Mouse (Mus musculus) hematopoietic stem cell, adult 5-6 weeks (primary cell): ENCODE measurements around the gene Pcsk5. TPM values are rescaled to one million over a fixed set of nuclear protein-coding genes. Genes with fewer than 3 reads are reported as not detected.
"Not testable (repeated sequence)": the region's sequence is repeated elsewhere in the genome, so short reads cannot be mapped to it uniquely, and the experiment has no call there.

ENCODE experiments used
- ATAC-seq, 2 experiments: fragments of 125-278 bp in 1 of 2; replicated peaks in 1 of 2; 2 replicates each; pipeline ENCODE4 v1.8.0; 2016 to 2017; ENCODE audit warnings: inconsistent platforms in 2 of 2, mild to moderate bottlenecking in 2 of 2, moderate number of reproducible peaks in 2 of 2, low read depth in 1 of 2, moderate TSS enrichment in 1 of 2; ENCODE audit not compliant: low FRiP score in 2 of 2, poor library complexity in 2 of 2, severe bottlenecking in 2 of 2, insufficient read depth in 1 of 2, low TSS enrichment in 1 of 2
- total RNA-seq: library from RNA; stranded (forward); fragments of 172-1452, 232-1000 nt; gene quantifications from 2 replicates; pipeline ENCODE4 v1.2.3, GENCODE M21; 2017

Pcsk5 gene
- total RNA-seq, 1 experiment from 2014 or later = 0.40 TPM

- ATAC-seq = not testable (repeated sequence)
These were observed 364.3 kb downstream of the Pcsk5 start for GRCm38 (mm10) chr19:17473138-17473537.

- no peak for ATAC-seq
These were observed 365.6 kb downstream of the Pcsk5 start for GRCm38 (mm10) chr19:17471861-17472260.

- no peak for ATAC-seq
These were observed 366.2 kb downstream of the Pcsk5 start for GRCm38 (mm10) chr19:17471196-17471595.

- ATAC-seq = peak in 1 of 2 experiments; percentile 59; a peak in 1 of 4 replicates
These were observed 369.7 kb downstream of the Pcsk5 start for GRCm38 (mm10) chr19:17467556-17468211.

- no peak for ATAC-seq
These were observed 385.4 kb downstream of the Pcsk5 start for GRCm38 (mm10) chr19:17452001-17452400.

- ATAC-seq = no peak
These were observed 393.9 kb downstream of the Pcsk5 start for GRCm38 (mm10) chr19:17443581-17443980.

- no peak for ATAC-seq
These were observed 397.8 kb downstream of the Pcsk5 start for GRCm38 (mm10) chr19:17439476-17440189.

- no peak for ATAC-seq
These were observed 400.8 kb downstream of the Pcsk5 start for GRCm38 (mm10) chr19:17436651-17437050.

- no peak for ATAC-seq
These were observed 408.9 kb downstream of the Pcsk5 start for GRCm38 (mm10) chr19:17428561-17428914.

GRCm38 (mm10) chr19:17427824-17428560 lies 409.4 kb downstream of the Pcsk5 start:
- ATAC-seq = no peak

- ATAC-seq = 0 out of 4 replicates have a peak, but pooled peaks of 1 of the 2 experiments have one; percentile 7
These were observed 414.1 kb downstream of the Pcsk5 start for GRCm38 (mm10) chr19:17423306-17423705.

- ATAC-seq = no peak
These were observed 419.6 kb downstream of the Pcsk5 start for GRCm38 (mm10) chr19:17417855-17418254.

- no peak for ATAC-seq
These were observed 424.4 kb downstream of the Pcsk5 start for GRCm38 (mm10) chr19:17412915-17413459.

- ATAC-seq = no peak
These were observed 426.9 kb downstream of the Pcsk5 start for GRCm38 (mm10) chr19:17410465-17411065.

- ATAC-seq = no peak
These were observed 428.1 kb downstream of the Pcsk5 start for GRCm38 (mm10) chr19:17409351-17409750.

- ATAC-seq = no peak
These were observed 428.8 kb downstream of the Pcsk5 start for GRCm38 (mm10) chr19:17408591-17408990.

GRCm38 (mm10) chr19:17406823-17407222 lies 430.6 kb downstream of the Pcsk5 start:
- no peak for ATAC-seq
